Mouse (Mus musculus): ENCODE results near the gene Scgb1c1. TPM values are rescaled to one million over a fixed set of nuclear protein-coding genes. Genes with fewer than 3 reads are reported as not detected.

Scgb1c1 gene
- polyA plus RNA-seq, 1 experiment from 2014 or later, result not detected

- no peaks in the 10 kb centered on the region for H3K9me3 ChIP-seq (replicated peaks)
- no peak overlapping the region for H3K27ac ChIP-seq
- DNase-seq (ENCODE audit: low spot score), result no peak
- H3K27me3 ChIP-seq (ENCODE audit: low read depth, poor library complexity, severe bottlenecking), result peaks cover 8% of the 10 kb centered on the region
- no peak overlapping the region for H3K4me3 ChIP-seq
- H3K4me1 ChIP-seq, result peaks cover 9% of the 10 kb centered on the region
- H3K36me3 ChIP-seq, result peaks cover 24% of the 10 kb centered on the region
- 91% methylated on average over 10 of the region's 10 CpGs for WGBS
Observed at GRCm38 (mm10) chr7:140848591-140848990, 3.2 kb downstream of the Scgb1c1 start.

DNA sequence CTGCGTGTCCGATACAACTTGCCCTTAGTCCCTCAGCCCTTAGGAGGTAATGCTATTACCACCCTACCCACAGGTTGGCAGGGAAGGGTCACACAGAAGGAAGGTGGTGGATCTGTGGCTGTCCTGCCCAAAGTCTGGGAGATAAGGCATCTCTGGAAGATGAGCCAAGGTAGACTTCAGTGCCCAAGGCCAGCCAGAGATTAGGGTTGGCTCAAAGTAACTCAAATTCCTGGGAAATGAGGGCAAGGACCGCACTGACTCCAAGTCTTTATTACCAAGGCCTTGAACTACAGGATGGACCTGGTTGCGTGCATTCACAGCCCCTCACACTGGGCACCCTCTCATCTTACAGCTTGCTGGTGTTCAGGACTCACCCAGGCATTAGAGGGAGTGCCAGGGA is 6.6 kb downstream of the Scgb1c1 start:
- peaks cover 38% of the 10 kb centered on the region for H3K36me3 ChIP-seq
- peaks cover 18% of the 10 kb centered on the region for H3K4me1 ChIP-seq
- 93% methylated on average over 4 of the region's 4 CpGs for WGBS
- H3K27ac ChIP-seq, result no peak overlapping the region
- H3K9me3 ChIP-seq (replicated peaks), result no peaks in the 10 kb centered on the region
- no peak for DNase-seq (ENCODE audit: low spot score)
- H3K4me3 ChIP-seq, result no peak overlapping the region
- no peaks in the 10 kb centered on the region for H3K27me3 ChIP-seq (ENCODE audit: low read depth, poor library complexity, severe bottlenecking)

DNA sequence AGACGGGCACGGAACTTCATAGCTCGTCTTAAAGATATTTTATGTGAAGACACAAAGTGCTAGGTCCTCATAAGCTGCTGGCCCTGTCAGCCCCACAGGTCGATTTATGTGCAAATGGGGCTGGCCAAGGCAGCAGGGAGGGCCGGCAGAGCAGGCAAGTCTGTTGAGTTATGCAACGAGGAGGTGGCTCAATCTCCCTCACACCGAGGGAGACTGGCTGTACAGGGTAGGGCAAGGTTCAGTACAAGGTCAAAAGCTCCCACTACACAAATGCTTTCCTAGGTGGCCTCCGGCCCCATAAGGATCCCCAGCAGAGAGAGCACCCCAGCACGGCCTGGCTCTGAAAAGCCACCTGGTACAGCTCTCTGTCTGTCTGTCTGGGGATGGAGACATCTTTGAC is 8.0 kb downstream of the Scgb1c1 start:
- Histone ChIP-seq H3K4me3 (no peak overlapping the region), H3K27ac (no peak overlapping the region), H3K4me1 (peaks cover 30% of the 10 kb centered on the region), H3K36me3 (peaks cover 38% of the 10 kb centered on the region), H3K27me3 (ENCODE audit: low read depth, poor library complexity, severe bottlenecking) (no peaks in the 10 kb centered on the region), H3K9me3 (replicated peaks) (no peaks in the 10 kb centered on the region)
- 78% methylated on average over 9 of the region's 9 CpGs for WGBS
- DNase-seq (ENCODE audit: low spot score), result no peak

DNA sequence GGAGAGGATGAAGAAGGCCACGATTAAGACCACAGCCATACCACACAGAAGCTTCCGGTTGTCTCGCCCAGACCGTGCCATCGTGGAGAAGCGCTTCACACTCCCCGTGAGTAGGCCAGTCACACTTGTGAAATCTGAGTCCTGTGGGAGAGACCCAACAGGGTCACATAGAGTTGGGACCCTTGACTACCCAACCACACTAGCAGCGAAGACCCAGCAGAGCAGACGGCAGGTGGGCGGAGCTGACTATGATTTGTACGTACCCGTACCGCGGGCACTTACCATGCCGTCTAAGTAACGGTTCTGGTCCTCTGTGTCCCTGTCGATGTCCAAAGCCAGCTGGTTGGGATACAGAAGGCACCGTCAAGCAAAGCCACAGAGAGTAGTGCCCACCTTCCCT is 9.1 kb downstream of the Scgb1c1 start:
- DNase-seq (ENCODE audit: low spot score), result no peak

DNA sequence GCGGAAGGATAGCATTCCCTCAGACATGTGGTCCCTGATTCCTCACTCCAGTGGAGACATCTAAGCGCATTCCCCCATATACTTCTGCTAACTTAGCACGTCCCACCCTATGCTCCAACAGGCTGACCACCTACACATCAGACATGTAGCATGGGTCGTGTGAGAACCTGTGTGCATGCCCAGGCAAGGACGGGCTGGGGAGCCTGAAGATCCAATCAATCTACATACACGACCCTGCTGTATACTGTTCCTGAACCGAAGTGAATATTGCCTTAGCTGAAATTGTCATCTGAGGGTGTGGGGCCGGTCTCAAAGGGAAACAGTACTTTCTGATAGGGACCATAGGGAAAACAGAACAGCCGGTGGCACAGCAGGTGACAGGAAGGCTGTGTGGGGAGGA is 9.8 kb downstream of the Scgb1c1 start:
- peaks cover 36% of the 10 kb centered on the region for H3K4me1 ChIP-seq
- DNase-seq (ENCODE audit: low spot score), result no peak
- peaks cover 56% of the 10 kb centered on the region for H3K36me3 ChIP-seq
- no peaks in the 10 kb centered on the region for H3K27me3 ChIP-seq (ENCODE audit: low read depth, poor library complexity, severe bottlenecking)
- WGBS, result 82% methylated on average over 9 of the region's 9 CpGs
- no peaks in the 10 kb centered on the region for H3K9me3 ChIP-seq (replicated peaks)
- peak overlapping the region; percentile 88; the same call in 1 of the 2 replicates for H3K27ac ChIP-seq
- peak overlapping the region; percentile 91 for H3K4me3 ChIP-seq

More for the DNA sequence above, 9.1 kb downstream of the Scgb1c1 start:
- Histone ChIP-seq H3K27ac (no peak overlapping the region), H3K36me3 (peaks cover 49% of the 10 kb centered on the region), H3K4me3 (no peak overlapping the region), H3K9me3 (replicated peaks) (no peaks in the 10 kb centered on the region), H3K27me3 (ENCODE audit: low read depth, poor library complexity, severe bottlenecking) (no peaks in the 10 kb centered on the region), H3K4me1 (peaks cover 36% of the 10 kb centered on the region)
- WGBS, result 94% methylated on average over 18 of the region's 18 CpGs

GRCm38 (mm10) chr7:140855860-140856784 is 10.8 kb downstream of the Scgb1c1 start, which contains the start of gene Gm45785:
Gm45785 (minus strand) TSS chr7:140856331.
- H3K4me3 ChIP-seq, result peak within 1 kb of the TSS; percentile 91
- peaks cover 36% of the 10 kb centered on the region for H3K4me1 ChIP-seq
- no peaks in the 10 kb centered on the region for H3K27me3 ChIP-seq (ENCODE audit: low read depth, poor library complexity, severe bottlenecking)
- peak; percentile 93 for DNase-seq (ENCODE audit: low spot score)
- peak within 1 kb of the TSS; percentile 88 for H3K27ac ChIP-seq
- WGBS, result 2% methylated on average over 51 of the region's 51 CpGs
- H3K36me3 ChIP-seq, result peaks cover 66% of the 10 kb centered on the region
- no peaks in the 10 kb centered on the region for H3K9me3 ChIP-seq (replicated peaks)

DNA sequence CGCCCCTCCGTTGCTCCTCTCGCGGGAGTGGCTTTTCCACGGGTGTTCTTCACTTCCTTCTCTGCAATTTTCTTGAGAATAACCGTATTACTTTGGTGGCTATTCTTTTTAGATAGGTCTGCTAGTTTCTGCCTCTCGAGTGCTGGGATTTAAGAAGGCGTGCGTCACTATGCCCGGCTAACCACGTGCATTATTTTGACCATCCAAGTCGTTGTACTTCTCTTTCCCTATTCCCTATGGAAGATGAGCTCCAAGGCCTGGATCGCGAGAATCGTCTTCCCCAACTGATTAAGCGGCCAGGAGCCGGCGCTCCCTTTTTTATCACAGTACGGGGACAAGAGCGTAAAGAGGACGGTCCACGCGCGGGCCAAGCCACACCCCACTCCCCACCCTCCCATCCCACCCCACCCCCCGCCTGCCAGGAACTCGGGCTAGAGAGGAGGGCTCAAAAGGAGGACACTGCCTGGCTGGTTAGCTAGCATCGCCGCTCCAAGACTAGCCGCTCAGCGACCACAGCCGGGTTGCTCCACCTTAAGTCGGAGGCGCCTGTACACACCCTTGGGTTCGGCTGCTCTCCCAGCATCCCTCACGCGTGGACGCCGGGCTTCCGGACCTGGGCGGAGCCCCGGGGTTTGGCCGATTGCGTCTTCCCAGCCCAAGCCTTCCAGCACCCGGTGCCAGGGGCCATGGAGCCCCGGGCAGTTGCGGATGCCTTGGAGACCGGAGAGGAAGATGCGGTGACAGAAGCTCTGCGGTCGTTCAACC is 11.6 kb downstream of the Scgb1c1 start, which contains the start of gene Ric8a:
TSS of gene Ric8a (plus strand) at position 173 of the 765 bp plus-strand sequence.
- no peaks in the 10 kb centered on the region for H3K9me3 ChIP-seq (replicated peaks)
- peak; percentile 82 for DNase-seq (ENCODE audit: low spot score)
- H3K4me3 ChIP-seq, result peak within 1 kb of the TSS; percentile 91
- under 1% methylated on average over 50 of the region's 50 CpGs for WGBS
- H3K4me1 ChIP-seq, result peaks cover 36% of the 10 kb centered on the region
- H3K36me3 ChIP-seq, result peaks cover 67% of the 10 kb centered on the region
- H3K27ac ChIP-seq, result peak within 1 kb of the TSS; percentile 88
- H3K27me3 ChIP-seq (ENCODE audit: low read depth, poor library complexity, severe bottlenecking), result no peaks in the 10 kb centered on the region

DNA sequence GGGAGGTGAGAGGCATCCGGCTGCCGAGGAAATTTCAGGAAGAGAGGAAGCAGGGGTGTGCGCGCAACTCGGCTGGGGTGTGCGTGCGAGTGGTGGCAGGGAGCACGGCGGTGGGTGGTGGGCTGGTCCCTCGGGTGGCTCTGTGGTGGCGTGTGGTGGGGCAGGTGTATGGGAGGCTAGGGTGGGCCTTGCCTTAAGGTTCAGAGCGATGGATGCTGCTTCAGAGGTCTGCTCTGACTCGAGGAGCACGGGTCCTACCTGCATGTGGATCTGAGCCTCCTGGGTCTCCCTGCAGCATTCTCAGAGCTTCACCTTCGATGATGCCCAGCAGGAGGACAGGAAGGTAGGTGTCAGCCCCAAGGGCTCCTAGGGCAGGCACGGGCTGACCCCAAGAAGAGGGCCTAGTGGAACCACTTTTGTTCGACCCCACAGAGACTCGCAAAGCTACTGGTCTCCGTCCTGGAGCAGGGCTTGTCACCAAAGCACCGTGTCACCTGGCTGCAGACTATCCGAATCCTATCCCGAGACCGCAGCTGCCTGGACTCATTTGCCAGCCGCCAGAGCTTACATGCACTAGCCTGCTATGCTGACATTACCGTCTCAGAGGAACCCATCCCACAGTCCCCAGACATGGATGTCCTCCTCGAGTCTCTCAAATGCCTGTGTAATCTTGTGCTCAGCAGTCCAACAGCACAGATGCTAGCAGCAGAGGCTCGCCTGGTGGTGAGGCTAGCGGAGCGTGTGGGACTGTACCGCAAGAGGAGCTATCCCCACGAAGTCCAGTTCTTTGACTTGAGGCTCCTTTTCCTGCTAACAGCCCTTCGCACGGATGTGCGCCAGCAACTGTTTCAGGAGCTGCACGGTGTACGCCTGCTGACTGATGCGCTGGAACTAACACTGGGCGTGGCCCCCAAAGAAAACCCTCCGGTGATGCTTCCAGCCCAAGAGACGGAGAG is 12.5 kb downstream of the Scgb1c1 start, which contains the start of gene Bet1l:
TSS of gene Bet1l (minus strand) at position 28 of the 956 bp plus-strand sequence.
- H3K4me1 ChIP-seq, result peaks cover 36% of the 10 kb centered on the region
- peak; percentile 35 for DNase-seq (ENCODE audit: low spot score)
- H3K27ac ChIP-seq, result peak within 1 kb of the TSS; percentile 88
- no peaks in the 10 kb centered on the region for H3K27me3 ChIP-seq (ENCODE audit: low read depth, poor library complexity, severe bottlenecking)
- no peaks in the 10 kb centered on the region for H3K9me3 ChIP-seq (replicated peaks)
- WGBS, result 44% methylated on average over 40 of the region's 40 CpGs
- H3K4me3 ChIP-seq, result peak within 1 kb of the TSS; percentile 91
- H3K36me3 ChIP-seq, result peaks cover 67% of the 10 kb centered on the region

DNA sequence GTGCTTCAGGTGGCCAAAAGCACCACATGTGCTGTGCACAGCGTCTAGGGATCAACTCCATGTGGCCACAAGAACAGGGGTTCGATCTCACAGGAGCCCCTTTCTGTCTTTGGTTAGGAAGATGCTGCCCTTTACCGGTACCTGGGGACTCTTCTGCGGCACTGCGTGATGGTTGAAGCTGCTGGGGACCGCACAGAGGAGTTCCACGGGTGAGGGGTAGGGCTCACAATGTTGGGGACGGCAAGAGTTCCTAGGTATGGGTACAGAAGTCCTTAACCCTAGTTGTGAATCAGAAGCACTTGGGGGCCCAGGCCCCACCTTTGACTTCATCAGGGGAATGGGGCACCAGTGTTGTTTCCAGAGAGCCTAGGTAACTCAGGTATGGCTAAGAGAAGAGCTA is 13.4 kb downstream of the Scgb1c1 start:
- no peak for DNase-seq (ENCODE audit: low spot score)
- no peaks in the 10 kb centered on the region for H3K9me3 ChIP-seq (replicated peaks)
- H3K27me3 ChIP-seq (ENCODE audit: low read depth, poor library complexity, severe bottlenecking), result no peaks in the 10 kb centered on the region
- peak overlapping the region; percentile 91; the same call in 1 of the 2 replicates for H3K4me3 ChIP-seq
- peaks cover 67% of the 10 kb centered on the region for H3K36me3 ChIP-seq
- H3K27ac ChIP-seq, result no peak overlapping the region
- 96% methylated on average over 8 of the region's 8 CpGs for WGBS
- H3K4me1 ChIP-seq, result peaks cover 36% of the 10 kb centered on the region

GRCm38 (mm10) chr7:140859997-140860396 is 14.7 kb downstream of the Scgb1c1 start:
- 77% methylated on average over 6 of the region's 6 CpGs for WGBS
- no peak overlapping the region for H3K27ac ChIP-seq
- H3K9me3 ChIP-seq (replicated peaks), result no peaks in the 10 kb centered on the region
- no peak overlapping the region for H3K4me3 ChIP-seq
- H3K36me3 ChIP-seq, result peaks cover 67% of the 10 kb centered on the region
- DNase-seq (ENCODE audit: low spot score), result no peak
- H3K4me1 ChIP-seq, result peaks cover 34% of the 10 kb centered on the region
- no peaks in the 10 kb centered on the region for H3K27me3 ChIP-seq (ENCODE audit: low read depth, poor library complexity, severe bottlenecking)

GRCm38 (mm10) chr7:140860728-140861127 is 15.4 kb downstream of the Scgb1c1 start:
- no peak for DNase-seq (ENCODE audit: low spot score)
- 90% methylated on average over 5 of the region's 5 CpGs for WGBS
- no peak overlapping the region for H3K27ac ChIP-seq
- no peak overlapping the region for H3K4me3 ChIP-seq
- H3K9me3 ChIP-seq (replicated peaks), result no peaks in the 10 kb centered on the region
- no peaks in the 10 kb centered on the region for H3K27me3 ChIP-seq (ENCODE audit: low read depth, poor library complexity, severe bottlenecking)
- H3K36me3 ChIP-seq, result peaks cover 70% of the 10 kb centered on the region
- H3K4me1 ChIP-seq, result peaks cover 27% of the 10 kb centered on the region

GRCm38 (mm10) chr7:140864761-140865160 is 19.4 kb downstream of the Scgb1c1 start:
- no peaks in the 10 kb centered on the region for H3K9me3 ChIP-seq (replicated peaks)
- H3K27ac ChIP-seq, result no peak overlapping the region
- WGBS, result 87% methylated on average over 12 of the region's 12 CpGs
- no peaks in the 10 kb centered on the region for H3K27me3 ChIP-seq (ENCODE audit: low read depth, poor library complexity, severe bottlenecking)
- DNase-seq (ENCODE audit: low spot score), result no peak
- H3K36me3 ChIP-seq, result peaks cover 77% of the 10 kb centered on the region
- no peak overlapping the region for H3K4me3 ChIP-seq
- no peaks in the 10 kb centered on the region for H3K4me1 ChIP-seq

Measured in limb, embryonic 10.5 days (tissue).